ENCODE assay signal across 7 mouse cellular contexts in the genomic region with DNA sequence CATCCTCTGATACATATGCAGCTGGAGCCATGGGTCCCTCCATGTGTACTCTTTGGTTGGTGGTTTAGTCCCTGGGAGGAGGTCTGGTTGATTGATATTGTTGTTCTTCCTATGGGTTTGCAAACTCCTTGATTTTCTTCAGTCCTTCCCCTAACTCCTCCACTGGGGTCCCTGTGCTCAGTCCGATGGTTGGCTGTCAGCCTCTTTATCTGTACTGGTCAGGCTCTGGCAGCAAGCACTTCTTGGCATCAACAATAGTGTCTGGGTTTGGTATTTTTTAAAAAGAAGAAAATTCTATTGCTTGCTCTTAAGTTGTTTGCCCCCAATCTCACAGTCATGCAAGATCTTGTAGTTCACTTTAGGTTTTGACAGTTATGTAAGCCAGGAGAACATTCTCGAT. TPM values are rescaled to one million over a fixed set of nuclear protein-coding genes. Genes with fewer than 3 reads are reported as not detected.
ATAC-seq lines count a peak whose summit lies in the region.
"Not testable (repeated sequence)": the region's sequence is repeated elsewhere in the genome, so short reads cannot be mapped to it uniquely, and the experiment has no call there.

No protein-coding gene starts in this region.

- H3K36me3 ChIP-seq in forebrain, embryonic 16.5 days (ENCODE audit: control insufficient read depth, insufficient read depth); heart, embryonic 14.5 days (ENCODE audit: control insufficient read depth, insufficient read depth, low read length); hindbrain, embryonic 15.5 days; kidney, embryonic 14.5 days (ENCODE audit: control insufficient read depth, insufficient read depth, low read length); lung, embryonic 15.5 days; stomach, embryonic 15.5 days: not testable (repeated sequence)

- peak; percentile 75 for ATAC-seq in forebrain, embryonic 16.5 days
- ATAC-seq in heart, embryonic 14.5 days (ENCODE audit: insufficient number of reproducible peaks, insufficient read depth, low FRiP score, low read depth); hindbrain, embryonic 15.5 days (ENCODE audit: low FRiP score, low read depth); kidney, embryonic 14.5 days (ENCODE audit: low FRiP score, low TSS enrichment); stomach, embryonic 15.5 days (ENCODE audit: insufficient read depth, low FRiP score, low read depth): not testable (repeated sequence)
- peak; percentile 69 for ATAC-seq in lung, embryonic 15.5 days (ENCODE audit: borderline replicate concordance, extremely low read depth, low FRiP score, low TSS enrichment)

- not testable (repeated sequence) for H3K27me3 ChIP-seq in forebrain, embryonic 16.5 days (replicated peaks; ENCODE audit: control insufficient read depth, insufficient read depth, low read length); heart, embryonic 14.5 days (ENCODE audit: control insufficient read depth, insufficient read depth, low read length); hindbrain, embryonic 15.5 days; kidney, embryonic 14.5 days (ENCODE audit: control insufficient read depth, insufficient read depth, low read length); lung, embryonic 15.5 days; stomach, embryonic 15.5 days (replicated peaks)

- not testable (repeated sequence) for H3K4me2 ChIP-seq in forebrain, embryonic 16.5 days (ENCODE audit: low read length); heart, embryonic 14.5 days (ENCODE audit: low read length); hindbrain, embryonic 15.5 days; kidney, embryonic 14.5 days (replicated peaks; ENCODE audit: low read depth, low read length); lung, embryonic 15.5 days; stomach, embryonic 15.5 days

- WGBS in forebrain, embryonic 16.5 days, result 35% methylated on average over 2 of the region's 2 CpGs
- WGBS in heart, embryonic 14.5 days, result 17% methylated on average over 2 of the region's 2 CpGs
- 46% methylated on average over 2 of the region's 2 CpGs for WGBS in hindbrain, embryonic 15.5 days
- WGBS in kidney, embryonic 14.5 days, result 46% methylated on average over 2 of the region's 2 CpGs
- WGBS in lung, embryonic 15.5 days, result 34% methylated on average over 2 of the region's 2 CpGs
- WGBS in stomach, embryonic 15.5 days, result 42% methylated on average over 2 of the region's 2 CpGs

- not testable (repeated sequence) for H3K9me3 ChIP-seq in forebrain, embryonic 16.5 days (ENCODE audit: control insufficient read depth, low read length); heart, embryonic 14.5 days (ENCODE audit: control insufficient read depth, low read length); hindbrain, embryonic 15.5 days; kidney, embryonic 14.5 days (ENCODE audit: control insufficient read depth, low read length); lung, embryonic 15.5 days; stomach, embryonic 15.5 days

- not testable (repeated sequence) for H3K4me1 ChIP-seq in brown adipose tissue, adult 24 weeks (ENCODE audit: control insufficient read depth, insufficient read depth, insufficient read length, low read length); forebrain, embryonic 16.5 days (replicated peaks; ENCODE audit: control insufficient read depth, insufficient read depth, low read length); stomach, embryonic 15.5 days
- H3K4me1 ChIP-seq in heart, embryonic 14.5 days (ENCODE audit: control insufficient read depth in 2 of 2, insufficient read depth in 2 of 2, low read length in 2 of 2), result peaks cover 3 to 21% of the 10 kb centered on the region in 2 experiments
- peaks cover 11% of the 10 kb centered on the region for H3K4me1 ChIP-seq in hindbrain, embryonic 15.5 days (replicated peaks)
- H3K4me1 ChIP-seq in kidney, embryonic 14.5 days (ENCODE audit: control insufficient read depth, insufficient read depth, low read length), result peaks cover 16% of the 10 kb centered on the region; the same call in 1 of the 2 replicates
- H3K4me1 ChIP-seq in lung, embryonic 15.5 days, result peaks cover 23% of the 10 kb centered on the region

- H3K9ac ChIP-seq in forebrain, embryonic 16.5 days (replicated peaks; ENCODE audit: low read depth, low read length); heart, embryonic 14.5 days (ENCODE audit: low read length); hindbrain, embryonic 15.5 days; kidney, embryonic 14.5 days (ENCODE audit: low read depth, low read length); lung, embryonic 15.5 days; stomach, embryonic 15.5 days: not testable (repeated sequence)

- not testable (repeated sequence) for H3K4me3 ChIP-seq in brown adipose tissue, adult 24 weeks (ENCODE audit: insufficient read depth, low read depth, low read length); forebrain, embryonic 16.5 days (replicated peaks; ENCODE audit: low read length); heart, embryonic 14.5 days (ENCODE audit: control insufficient read depth in 1 of 2, insufficient read depth in 1 of 2, low read depth in 1 of 2, low read length in 2 of 2); hindbrain, embryonic 15.5 days; kidney, embryonic 14.5 days (ENCODE audit: low read length); lung, embryonic 15.5 days; stomach, embryonic 15.5 days (replicated peaks)

- H3K27ac ChIP-seq in brown adipose tissue, adult 24 weeks (replicated peaks; ENCODE audit: low read depth, low read length), result peak overlapping the region; percentile 10; the same call in 1 of the 2 replicates
- 0 out of 2 replicates have a peak overlapping the region, but pooled peaks have one; percentile 17 for H3K27ac ChIP-seq in forebrain, embryonic 16.5 days (ENCODE audit: low read length)
- peak overlapping the region; percentile 53 to 55 for H3K27ac ChIP-seq in heart, embryonic 14.5 days (replicated peaks in 1 of 2; ENCODE audit: control insufficient read depth in 1 of 2, insufficient read depth in 1 of 2, low read depth in 2 of 2, low read length in 2 of 2)
- 0 out of 2 replicates have a peak overlapping the region, but pooled peaks have one; percentile 38 for H3K27ac ChIP-seq in hindbrain, embryonic 15.5 days (replicated peaks)
- H3K27ac ChIP-seq in kidney, embryonic 14.5 days (ENCODE audit: low read depth, low read length), result peak overlapping the region; percentile 83
- H3K27ac ChIP-seq in lung, embryonic 15.5 days, result peak overlapping the region; percentile 78
- H3K27ac ChIP-seq in stomach, embryonic 15.5 days, result 0 out of 2 replicates have a peak overlapping the region, but pooled peaks have one; percentile 49

RNA-seq across cellular contexts. Expression of a gene that starts 34.0 kb away (rescaled TPM):
- polyA plus RNA-seq in brown adipose tissue, adult 24 weeks (2012; ENCODE audit: insufficient read depth, insufficient read length, missing spikeins), result 63.1 and 81.4 TPM in 2 replicates
- 4.7 and 6.2 TPM in 2 replicates for polyA plus RNA-seq in forebrain, embryonic 16.5 days (2015; fragmentation: Nextera tagmentation; extraction: Ambion mirVana)
- polyA plus RNA-seq in heart, embryonic 14.5 days (2014; fragmentation: Nextera tagmentation; extraction: Ambion mirVana), result 9.1 and 11.1 TPM in 2 replicates
- 5.2 and 6.2 TPM in 2 replicates for polyA plus RNA-seq in hindbrain, embryonic 15.5 days (2015; fragmentation: Nextera tagmentation; extraction: Ambion mirVana)
- 11.4 and 26.5 TPM in 2 replicates for polyA plus RNA-seq in kidney, embryonic 14.5 days (2014; fragmentation: Nextera tagmentation; extraction: Ambion mirVana)
- 9.2 and 9.7 TPM in 2 replicates for polyA plus RNA-seq in lung, embryonic 15.5 days (2015; fragmentation: Nextera tagmentation; extraction: Ambion mirVana)
- 20.8 and 21.5 TPM in 2 replicates for polyA plus RNA-seq in stomach, embryonic 15.5 days (2015; fragmentation: Nextera tagmentation; extraction: Ambion mirVana)

Comparison
In these comparisons a context has a peak if more than half of its experiments do, and no peak if none do; other contexts are left out.
1. H3K27ac ChIP-seq: peak in every context shown above with its lines; median percentile 83 in kidney, embryonic 14.5 days; 78 in lung, embryonic 15.5 days; 54 in heart, embryonic 14.5 days; 49 in stomach, embryonic 15.5 days; 38 in hindbrain, embryonic 15.5 days; 17 in forebrain, embryonic 16.5 days; 10 in brown adipose tissue, adult 24 weeks.